Mouse (Mus musculus): ENCODE data around the gene Trim12a. TPM values are rescaled to one million over a fixed set of nuclear protein-coding genes. Genes with fewer than 3 reads are reported as not detected.
A peak's percentile ranks its signal among the peaks of the same experiment; 100 is the strongest.
"Not testable (repeated sequence)": the region's sequence is repeated elsewhere in the genome, so short reads cannot be mapped to it uniquely, and the experiment has no call there.

The Trim12a gene
- 5.1 and 6.3 TPM in 2 replicates for polyA plus RNA-seq (2015; fragmentation: Nextera tagmentation; extraction: Ambion mirVana)

- not testable (repeated sequence) for H3K4me1 ChIP-seq (ENCODE audit: control insufficient read depth, insufficient read depth, low read length); H3K9me3 ChIP-seq (ENCODE audit: control insufficient read depth, low read length); H3K36me3 ChIP-seq (ENCODE audit: control insufficient read depth, insufficient read depth, low read length); H3K27ac ChIP-seq (ENCODE audit: low read length); H3K27me3 ChIP-seq (replicated peaks; ENCODE audit: control insufficient read depth, insufficient read depth, low read length)
- H3K9ac ChIP-seq (ENCODE audit: low read depth, low read length), result peak within 1 kb of the TSS; percentile 58
- peak within 1 kb of the TSS; percentile 47 for H3K4me2 ChIP-seq (ENCODE audit: low read depth, low read length)
- H3K4me3 ChIP-seq (ENCODE audit: low read length), result peak within 1 kb of the TSS; percentile 51
- WGBS, result 16% methylated on average over 4 of the region's 4 CpGs
- ATAC-seq, result peak; percentile 97
Observed at GRCm38 (mm10) chr7:104315369-104316080, at the start of gene Trim12a. Gene Trim12a (minus strand): TSS chr7:104315466.

GRCm38 (mm10) chr7:104353600-104353967, 38.3 kb upstream of the Trim12a start:
- no peak overlapping the region for H3K27ac ChIP-seq (ENCODE audit: low read length)
- WGBS, result 78% methylated on average over 2 of the region's 2 CpGs
- H3K9ac ChIP-seq (ENCODE audit: low read depth, low read length), result no peak overlapping the region
- peak overlapping the region; percentile 9; the same call in 1 of the 2 replicates for H3K4me2 ChIP-seq (ENCODE audit: low read depth, low read length)
- no peaks in the 10 kb centered on the region for H3K27me3 ChIP-seq (replicated peaks; ENCODE audit: control insufficient read depth, insufficient read depth, low read length)
- H3K4me3 ChIP-seq (ENCODE audit: low read length), result peak overlapping the region; percentile 16; the same call in 1 of the 2 replicates
- no peaks in the 10 kb centered on the region for H3K36me3 ChIP-seq (ENCODE audit: control insufficient read depth, insufficient read depth, low read length)
- ATAC-seq, result peak; percentile 30; the same call in 1 of the 2 replicates
- 0 out of 2 replicates have a peak, but pooled peaks cover 3% of the 10 kb centered on the region for H3K4me1 ChIP-seq (ENCODE audit: control insufficient read depth, insufficient read depth, low read length)
- H3K9me3 ChIP-seq (ENCODE audit: control insufficient read depth, low read length), result no peaks in the 10 kb centered on the region

- 3% methylated on average over 14 of the region's 14 CpGs for WGBS
- peak; percentile 100 for ATAC-seq
- Histone ChIP-seq H3K4me2 (ENCODE audit: low read depth, low read length) (peak within 1 kb of the TSS; percentile 50), H3K27me3 (replicated peaks; ENCODE audit: control insufficient read depth, insufficient read depth, low read length) (no peaks in the 10 kb centered on the region), H3K27ac (ENCODE audit: low read length) (0 out of 2 replicates have a peak within 1 kb of the TSS, but pooled peaks have one; percentile 28), H3K4me3 (ENCODE audit: low read length) (peak within 1 kb of the TSS; percentile 52), H3K9me3 (ENCODE audit: control insufficient read depth, low read length) (no peaks in the 10 kb centered on the region), H3K36me3 (ENCODE audit: control insufficient read depth, insufficient read depth, low read length) (no peaks in the 10 kb centered on the region), H3K9ac (ENCODE audit: low read depth, low read length) (peak within 1 kb of the TSS; percentile 56), H3K4me1 (ENCODE audit: control insufficient read depth, insufficient read depth, low read length) (0 out of 2 replicates have a peak, but pooled peaks cover 3% of the 10 kb centered on the region)
Observed at GRCm38 (mm10) chr7:104352717-104353599, 37.7 kb upstream of the Trim12a start, which contains the start of gene Trim12c. Gene Trim12c (minus strand): TSS chr7:104353362.

- 78% methylated on average over 4 of the region's 4 CpGs for WGBS
- not testable (repeated sequence) for ATAC-seq
Observed at GRCm38 (mm10) chr7:104348043-104348442, 32.8 kb upstream of the Trim12a start.

GRCm38 (mm10) chr7:104340744-104341143, 25.5 kb upstream of the Trim12a start:
- WGBS, result 90% methylated on average over 2 of the region's 4 CpGs
- H3K9ac ChIP-seq (ENCODE audit: low read depth, low read length); H3K4me1 ChIP-seq (ENCODE audit: control insufficient read depth, insufficient read depth, low read length); H3K9me3 ChIP-seq (ENCODE audit: control insufficient read depth, low read length); H3K27me3 ChIP-seq (replicated peaks; ENCODE audit: control insufficient read depth, insufficient read depth, low read length); H3K27ac ChIP-seq (ENCODE audit: low read length); H3K36me3 ChIP-seq (ENCODE audit: control insufficient read depth, insufficient read depth, low read length); H3K4me2 ChIP-seq (ENCODE audit: low read depth, low read length); ATAC-seq; H3K4me3 ChIP-seq (ENCODE audit: low read length): not testable (repeated sequence)

More at GRCm38 (mm10) chr7:104348043-104348442, 32.8 kb upstream of the Trim12a start:
- H3K36me3 ChIP-seq (ENCODE audit: control insufficient read depth, insufficient read depth, low read length); H3K27ac ChIP-seq (ENCODE audit: low read length); H3K27me3 ChIP-seq (replicated peaks; ENCODE audit: control insufficient read depth, insufficient read depth, low read length); H3K9ac ChIP-seq (ENCODE audit: low read depth, low read length); H3K9me3 ChIP-seq (ENCODE audit: control insufficient read depth, low read length); H3K4me1 ChIP-seq (ENCODE audit: control insufficient read depth, insufficient read depth, low read length); H3K4me3 ChIP-seq (ENCODE audit: low read length); H3K4me2 ChIP-seq (ENCODE audit: low read depth, low read length): not testable (repeated sequence)

GRCm38 (mm10) chr7:104335547-104335946, 20.3 kb upstream of the Trim12a start:
- H3K9me3 ChIP-seq (ENCODE audit: control insufficient read depth, low read length); H3K4me3 ChIP-seq (ENCODE audit: low read length); ATAC-seq: not testable (repeated sequence)

GRCm38 (mm10) chr7:104329171-104329570, 13.9 kb upstream of the Trim12a start, which contains the start of gene Trim34b:
Gene Trim34b (plus strand): TSS chr7:104329471.
- H3K4me3 ChIP-seq (ENCODE audit: low read length); H3K9ac ChIP-seq (ENCODE audit: low read depth, low read length); H3K4me1 ChIP-seq (ENCODE audit: control insufficient read depth, insufficient read depth, low read length); ATAC-seq; H3K36me3 ChIP-seq (ENCODE audit: control insufficient read depth, insufficient read depth, low read length); H3K27ac ChIP-seq (ENCODE audit: low read length); H3K9me3 ChIP-seq (ENCODE audit: control insufficient read depth, low read length); H3K4me2 ChIP-seq (ENCODE audit: low read depth, low read length); H3K27me3 ChIP-seq (replicated peaks; ENCODE audit: control insufficient read depth, insufficient read depth, low read length): not testable (repeated sequence)
- WGBS, result 92% methylated on average over 2 of the region's 2 CpGs

More at GRCm38 (mm10) chr7:104335547-104335946, 20.3 kb upstream of the Trim12a start:
- H3K4me1 ChIP-seq (ENCODE audit: control insufficient read depth, insufficient read depth, low read length); H3K4me2 ChIP-seq (ENCODE audit: low read depth, low read length); H3K9ac ChIP-seq (ENCODE audit: low read depth, low read length); H3K36me3 ChIP-seq (ENCODE audit: control insufficient read depth, insufficient read depth, low read length); H3K27me3 ChIP-seq (replicated peaks; ENCODE audit: control insufficient read depth, insufficient read depth, low read length); H3K27ac ChIP-seq (ENCODE audit: low read length): not testable (repeated sequence)
- 82% methylated on average over 3 of the region's 3 CpGs for WGBS

- H3K4me3 ChIP-seq (ENCODE audit: low read length), result no peak overlapping the region
- H3K9ac ChIP-seq (ENCODE audit: low read depth, low read length), result no peak overlapping the region
- no peaks in the 10 kb centered on the region for H3K4me1 ChIP-seq (ENCODE audit: control insufficient read depth, insufficient read depth, low read length)
- no peak for ATAC-seq
- no peaks in the 10 kb centered on the region for H3K36me3 ChIP-seq (ENCODE audit: control insufficient read depth, insufficient read depth, low read length)
- no peak overlapping the region for H3K27ac ChIP-seq (ENCODE audit: low read length)
- H3K9me3 ChIP-seq (ENCODE audit: control insufficient read depth, low read length), result no peaks in the 10 kb centered on the region
- no peaks in the 10 kb centered on the region for H3K27me3 ChIP-seq (replicated peaks; ENCODE audit: control insufficient read depth, insufficient read depth, low read length)
- H3K4me2 ChIP-seq (ENCODE audit: low read depth, low read length), result no peak overlapping the region
- WGBS, result 60% methylated on average over 9 of the region's 9 CpGs
Observed at GRCm38 (mm10) chr7:104322028-104322427, 6.8 kb upstream of the Trim12a start.

- Histone ChIP-seq H3K4me2 (ENCODE audit: low read depth, low read length) (peak overlapping the region; percentile 47), H3K9ac (ENCODE audit: low read depth, low read length) (peak overlapping the region; percentile 58), H3K4me3 (ENCODE audit: low read length) (peak overlapping the region; percentile 51), H3K27me3 (replicated peaks; ENCODE audit: control insufficient read depth, insufficient read depth, low read length) (no peaks in the 10 kb centered on the region), H3K27ac (ENCODE audit: low read length) (no peak overlapping the region), H3K4me1 (ENCODE audit: control insufficient read depth, insufficient read depth, low read length) (no peaks in the 10 kb centered on the region), H3K9me3 (ENCODE audit: control insufficient read depth, low read length) (no peaks in the 10 kb centered on the region), H3K36me3 (ENCODE audit: control insufficient read depth, insufficient read depth, low read length) (no peaks in the 10 kb centered on the region)
- WGBS, result 7% methylated on average over 15 of the region's 15 CpGs
- ATAC-seq, result peak; percentile 86
Observed at GRCm38 (mm10) chr7:104314796-104315353, 391 bp downstream of the Trim12a start.

Measured in intestine, embryonic 16.5 days (tissue).